16 mouse cellular contexts compared by ENCODE assay signal in the genomic region with DNA sequence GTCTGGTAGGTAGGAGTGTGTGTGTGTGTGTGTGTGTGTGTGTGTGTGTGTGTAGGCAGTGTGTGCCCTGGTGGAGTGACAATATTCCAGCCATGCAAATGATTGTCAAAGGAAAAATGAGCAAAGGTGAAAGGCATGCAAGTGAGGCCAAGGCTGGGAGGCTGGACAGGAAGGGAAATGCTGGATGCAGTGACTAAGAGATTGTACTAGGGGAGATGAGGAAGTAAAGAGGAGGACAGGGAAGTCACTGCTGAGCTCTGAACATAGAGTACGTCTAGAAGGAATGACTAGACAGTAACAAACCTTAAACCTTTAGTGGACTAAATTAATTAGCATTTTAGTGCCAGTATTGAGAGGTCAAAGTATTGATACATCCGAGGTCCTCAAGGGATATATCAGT. TPM values are rescaled to one million over a fixed set of nuclear protein-coding genes. Genes with fewer than 3 reads are reported as not detected.
DNase-seq lines count a peak whose midpoint lies in the region; ATAC-seq and TF ChIP-seq lines count a peak whose summit lies in the region.
"Had no signal": no experiment of that assay in that cellular context is flagged by ENCODE, and none has a peak within 500 bp of the region (broad histone marks: within the 10 kb centered on the region; RNA-seq: fewer than 3 reads in every experiment).

No protein-coding gene starts in this region.

- no peak overlapping the region; the same call in 1 of the 2 replicates for H3K4me2 ChIP-seq in liver, embryonic 15.5 days
- no peak overlapping the region for H3K4me2 ChIP-seq in liver, embryonic 12.5 days
- no peak overlapping the region for H3K4me2 ChIP-seq in intestine, embryonic 16.5 days (ENCODE audit: low read depth, low read length)
- no peak overlapping the region for H3K4me2 ChIP-seq in stomach, embryonic 16.5 days (ENCODE audit: low read depth, low read length)
- H3K4me2 ChIP-seq: embryonic facial prominence, embryonic 13.5 days; lung, embryonic 15.5 days had no signal

- H3K36me3 ChIP-seq in liver, embryonic 15.5 days (replicated peaks), result peaks cover 23% of the 10 kb centered on the region
- H3K36me3 ChIP-seq in liver, embryonic 12.5 days, result peaks cover 27% of the 10 kb centered on the region
- no peaks in the 10 kb centered on the region for H3K36me3 ChIP-seq in intestine, embryonic 16.5 days (ENCODE audit: control insufficient read depth, insufficient read depth, low read length)
- 0 out of 2 replicates have a peak, but pooled peaks cover under 1% of the 10 kb centered on the region for H3K36me3 ChIP-seq in stomach, embryonic 16.5 days (ENCODE audit: control insufficient read depth, insufficient read depth, low read length)

- no peaks in the 10 kb centered on the region for H3K27me3 ChIP-seq in liver, embryonic 15.5 days
- no peaks in the 10 kb centered on the region for H3K27me3 ChIP-seq in liver, embryonic 12.5 days (replicated peaks)
- no peaks in the 10 kb centered on the region for H3K27me3 ChIP-seq in intestine, embryonic 16.5 days (replicated peaks; ENCODE audit: control insufficient read depth, insufficient read depth, low read length)
- no peaks in the 10 kb centered on the region for H3K27me3 ChIP-seq in stomach, embryonic 16.5 days (ENCODE audit: control insufficient read depth, insufficient read depth, low read length)
- H3K27me3 ChIP-seq: CH12.LX; embryonic facial prominence, embryonic 13.5 days; lung, embryonic 15.5 days had no signal

- TF ChIP-seq POLR2A in bone marrow, adult 2 months (IDR thresholded peaks at IDR 0.05; ENCODE audit: borderline replicate concordance, control insufficient read depth, low read depth, low read length), result no peak

- no peak overlapping the region for H3K9ac ChIP-seq in liver, embryonic 15.5 days
- H3K9ac ChIP-seq in liver, embryonic 12.5 days, result no peak overlapping the region
- no peak overlapping the region for H3K9ac ChIP-seq in intestine, embryonic 16.5 days (ENCODE audit: low read depth, low read length)
- no peak overlapping the region for H3K9ac ChIP-seq in stomach, embryonic 16.5 days (ENCODE audit: low read length)
- H3K9ac ChIP-seq: embryonic facial prominence, embryonic 13.5 days; lung, embryonic 15.5 days had no signal

- WGBS in liver, embryonic 15.5 days (ENCODE audit: insufficient replicate concordance), result 42% methylated on average over 2 of the region's 2 CpGs
- 41% methylated on average over 2 of the region's 2 CpGs for WGBS in liver, embryonic 12.5 days (ENCODE audit: insufficient replicate concordance)
- 34% methylated on average over 2 of the region's 2 CpGs for WGBS in bone marrow, adult 2 months
- WGBS in intestine, embryonic 16.5 days, result 56% methylated on average over 2 of the region's 2 CpGs
- whole genome bisulfite sequencing in stomach, embryonic 16.5 days, result 69% methylated on average over 2 of the region's 2 CpGs

- peak overlapping the region; percentile 39; the same call in 1 of the 2 replicates for H3K27ac ChIP-seq in liver, embryonic 15.5 days (replicated peaks)
- no peak overlapping the region for H3K27ac ChIP-seq in liver, embryonic 12.5 days
- peak overlapping the region; percentile 43; the same call in 1 of the 2 replicates for H3K27ac ChIP-seq in bone marrow, adult 2 months (ENCODE audit: control insufficient read depth, insufficient read depth, low read depth, low read length, poor library complexity)
- peak overlapping the region; percentile 47 for H3K27ac ChIP-seq in intestine, embryonic 16.5 days (ENCODE audit: low read length)
- peak overlapping the region; percentile 29 for H3K27ac ChIP-seq in stomach, embryonic 16.5 days (ENCODE audit: low read length)
- H3K27ac ChIP-seq: embryonic facial prominence, embryonic 13.5 days; forebrain, embryonic 10.5 days; limb, embryonic 10.5 days; lung, embryonic 15.5 days had no signal

- no peak overlapping the region for H3K4me3 ChIP-seq in liver, embryonic 15.5 days (replicated peaks)
- H3K4me3 ChIP-seq in liver, embryonic 12.5 days, result no peak overlapping the region
- no peak overlapping the region for H3K4me3 ChIP-seq in bone marrow, adult 2 months (replicated peaks; ENCODE audit: control insufficient read depth, low read depth, low read length)
- no peak overlapping the region for H3K4me3 ChIP-seq in intestine, embryonic 16.5 days (ENCODE audit: low read length)
- no peak overlapping the region for H3K4me3 ChIP-seq in stomach, embryonic 16.5 days (replicated peaks; ENCODE audit: low read length)
- H3K4me3 ChIP-seq: embryonic facial prominence, embryonic 13.5 days; forebrain, embryonic 10.5 days; limb, embryonic 10.5 days; lung, embryonic 15.5 days had no signal

- no peaks in the 10 kb centered on the region for H3K9me3 ChIP-seq in liver, embryonic 15.5 days (replicated peaks)
- H3K9me3 ChIP-seq in liver, embryonic 12.5 days (replicated peaks), result no peaks in the 10 kb centered on the region; the same call in 1 of the 2 replicates
- H3K9me3 ChIP-seq in intestine, embryonic 16.5 days (ENCODE audit: control insufficient read depth, low read length), result no peaks in the 10 kb centered on the region
- H3K9me3 ChIP-seq in stomach, embryonic 16.5 days (replicated peaks; ENCODE audit: control insufficient read depth, low read length), result no peaks in the 10 kb centered on the region
- H3K9me3 ChIP-seq: embryonic facial prominence, embryonic 13.5 days; forebrain, embryonic 10.5 days; limb, embryonic 10.5 days; lung, embryonic 15.5 days had no signal

- no peak for DNase-seq in thymus, adult 18-20 months
- no peak for DNase-seq in embryo, embryonic 10 days (ENCODE audit: low spot score)
- DNase-seq: adrenal gland, adult 8-10 months; cerebellum, postnatal 25 days; heart, postnatal 4 days; kidney, postnatal 4 days had no signal

- no peak for TF ChIP-seq CTCF in bone marrow, adult 2 months (IDR thresholded peaks at IDR 0.05; ENCODE audit: control insufficient read depth, insufficient read depth, low read length)

- 0 out of 2 replicates have a peak, but pooled peaks have one; percentile 20 for ATAC-seq in liver, embryonic 15.5 days (ENCODE audit: insufficient read depth)
- no peak for ATAC-seq in liver, embryonic 12.5 days
- peak; percentile 63 for ATAC-seq in intestine, embryonic 16.5 days
- ATAC-seq in stomach, embryonic 16.5 days (ENCODE audit: insufficient read depth, low FRiP score), result peak; percentile 25; the same call in 1 of the 2 replicates

- H3K4me1 ChIP-seq in liver, embryonic 15.5 days (replicated peaks), result peaks cover 56% of the 10 kb centered on the region
- peaks cover 57% of the 10 kb centered on the region for H3K4me1 ChIP-seq in liver, embryonic 12.5 days
- H3K4me1 ChIP-seq in bone marrow, adult 2 months (ENCODE audit: control insufficient read depth, insufficient read depth, low read length), result peaks cover 17% of the 10 kb centered on the region
- peaks cover 6% of the 10 kb centered on the region for H3K4me1 ChIP-seq in intestine, embryonic 16.5 days (ENCODE audit: control insufficient read depth, insufficient read depth, low read length)
- peaks cover 6% of the 10 kb centered on the region; the same call in 1 of the 2 replicates for H3K4me1 ChIP-seq in stomach, embryonic 16.5 days (ENCODE audit: control insufficient read depth, insufficient read depth, low read length)
- H3K4me1 ChIP-seq: embryonic facial prominence, embryonic 13.5 days; forebrain, embryonic 10.5 days; limb, embryonic 10.5 days had no signal

RNA-seq across cellular contexts. Expression of gene Irf2, which starts 53.1 kb away (rescaled TPM):
- 10.1 and 11.6 TPM in 2 replicates for polyA plus RNA-seq in liver, embryonic 15.5 days (2015; fragmentation: Nextera tagmentation; extraction: Ambion mirVana)
- 14.8 and 17.5 TPM in 2 replicates for polyA plus RNA-seq in liver, embryonic 12.5 days (2016; fragmentation: Nextera tagmentation; extraction: Ambion mirVana)
- 55.3 and 63.2 TPM in 2 replicates for polyA plus RNA-seq in bone marrow, adult 2 months (2011; ENCODE audit: insufficient read depth, insufficient read length, low replicate concordance, missing spikeins)
- polyA plus RNA-seq in intestine, embryonic 16.5 days (2015; fragmentation: Nextera tagmentation; extraction: Ambion mirVana), result 23.4 and 29.0 TPM in 2 replicates
- 18.1 and 27.5 TPM in 2 replicates for polyA plus RNA-seq in stomach, embryonic 16.5 days (2015; fragmentation: Nextera tagmentation; extraction: Ambion mirVana)
